Mouse (Mus musculus) thymus, adult 2 months (tissue): ENCODE results near the gene Nyap1.

Experiments used
- CTCF ChIP-seq: fragments of 200-500 bp; IDR thresholded peaks from 2 replicates; pipeline ENCODE4 v1.5.1; 2012; ENCODE audit warnings: mild to moderate bottlenecking, control low read depth, low read length, moderate library complexity, borderline replicate concordance; ENCODE audit not compliant: control insufficient read depth, poor library complexity, insufficient read depth; ENCODE audit errors: extremely low read depth
- POLR2A ChIP-seq: fragments of 200-500 bp; IDR thresholded peaks from 2 replicates; pipeline ENCODE4 v1.6.1; 2012; ENCODE audit warnings: mild to moderate bottlenecking, low read length, control low read depth, moderate library complexity; ENCODE audit not compliant: control insufficient read depth, poor library complexity, insufficient read depth; ENCODE audit errors: extremely low read depth

DNA sequence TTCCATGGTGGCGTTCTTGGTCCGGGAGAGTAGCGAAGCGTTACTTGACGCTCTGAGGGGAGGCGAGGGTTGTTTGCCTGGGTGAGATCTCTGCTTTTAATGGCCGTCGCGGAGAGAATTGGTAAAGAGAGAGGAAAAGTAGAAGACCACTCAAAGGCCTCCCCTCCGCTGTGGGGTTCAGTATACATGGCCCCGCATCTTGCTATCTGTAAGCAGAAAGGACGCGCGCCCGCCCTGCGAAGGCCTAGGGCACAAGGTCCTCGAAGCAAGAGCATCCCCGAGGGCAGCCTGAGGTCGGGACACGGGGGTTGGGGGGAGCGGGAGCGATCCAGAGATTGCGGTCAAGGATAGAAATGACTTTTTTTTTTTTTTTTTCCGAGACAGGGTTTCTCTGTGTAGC, 46.8 kb upstream of the Nyap1 start:
- TF ChIP-seq POLR2A (no peak), CTCF (no peak)
